Mouse (Mus musculus): ENCODE measurements around the gene Dlg4. TPM values are rescaled to one million over a fixed set of nuclear protein-coding genes. Genes with fewer than 3 reads are reported as not detected.

The Dlg4 gene
- polyA plus RNA-seq, 1 experiment from 2014 or later, result 11.2 TPM

DNA sequence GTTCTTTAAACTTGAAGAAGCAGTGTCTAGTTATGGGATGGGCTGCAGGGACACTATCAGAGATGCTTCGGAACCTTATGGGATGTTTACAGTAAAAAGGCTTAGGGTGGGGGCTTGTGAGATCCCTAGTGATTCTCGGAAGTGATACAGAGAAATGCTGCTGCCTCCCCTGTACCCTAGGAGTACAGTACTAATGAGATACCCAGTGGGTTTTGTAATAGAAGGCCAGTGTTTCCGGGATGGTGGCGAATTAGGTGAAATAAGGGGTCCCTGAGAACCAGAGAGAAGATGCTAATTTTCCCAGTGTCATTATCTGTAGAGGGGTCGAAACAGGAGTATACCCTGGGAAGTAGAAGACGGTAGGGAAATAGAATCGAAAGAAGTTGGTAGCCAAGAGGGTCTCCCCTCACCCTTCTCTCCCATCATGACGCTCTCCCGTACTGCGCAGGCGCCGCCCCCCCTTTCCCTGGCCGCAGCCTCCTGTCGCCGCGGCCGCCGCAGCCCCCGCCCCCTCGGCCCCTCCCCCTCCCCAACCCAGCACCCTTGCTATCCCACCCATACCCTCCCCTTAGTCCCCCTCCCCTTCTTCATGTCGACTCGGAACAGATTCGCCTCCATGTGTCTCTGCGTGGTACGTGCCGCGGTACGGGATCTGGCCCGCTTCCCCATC is 6.9 kb downstream of the Dlg4 start:
- Histone ChIP-seq H3K4me1 (ENCODE audit: control insufficient read depth, insufficient read depth, low read length) (peaks cover 15% of the 10 kb centered on the region), H3K9me3 (replicated peaks; ENCODE audit: control insufficient read depth, low read length) (no peaks in the 10 kb centered on the region)
- WGBS, result 3% methylated on average over 26 of the region's 29 CpGs

GRCm38 (mm10) chr11:70024151-70024514 is 7.4 kb downstream of the Dlg4 start:
- no peaks in the 10 kb centered on the region for H3K36me3 ChIP-seq (replicated peaks; ENCODE audit: control insufficient read depth, insufficient read depth, low read depth, low read length)
- ATAC-seq (replicated peaks; ENCODE audit: insufficient number of reproducible peaks, low FRiP score, low TSS enrichment, low read depth) (no peak), DNase-seq (ENCODE audit: low spot score) (no peak)
- peak overlapping the region; percentile 62 for H3K4me2 ChIP-seq (ENCODE audit: low read depth, low read length)
- 17% methylated on average over 6 of the region's 6 CpGs for WGBS
- H3K27me3 ChIP-seq (ENCODE audit: control insufficient read depth, insufficient read depth, low read length), result no peaks in the 10 kb centered on the region
- peak overlapping the region; percentile 31 for H3K4me3 ChIP-seq (ENCODE audit: low read depth, low read length)
- H3K9me3 ChIP-seq (replicated peaks; ENCODE audit: control insufficient read depth, low read length), result no peaks in the 10 kb centered on the region
- H3K27ac ChIP-seq (replicated peaks; ENCODE audit: low read depth, low read length), result no peak overlapping the region
- H3K4me1 ChIP-seq (ENCODE audit: control insufficient read depth, insufficient read depth, low read length), result peaks cover 15% of the 10 kb centered on the region
- H3K9ac ChIP-seq (replicated peaks; ENCODE audit: low read length), result peak overlapping the region; percentile 29; the same call in 1 of the 2 replicates

More for the DNA sequence above, 6.9 kb downstream of the Dlg4 start:
- no peaks in the 10 kb centered on the region for H3K27me3 ChIP-seq (ENCODE audit: control insufficient read depth, insufficient read depth, low read length)
- peak overlapping the region; percentile 29; the same call in 1 of the 2 replicates for H3K9ac ChIP-seq (replicated peaks; ENCODE audit: low read length)
- H3K27ac ChIP-seq (replicated peaks; ENCODE audit: low read depth, low read length), result no peak overlapping the region
- peak overlapping the region; percentile 31 for H3K4me3 ChIP-seq (ENCODE audit: low read depth, low read length)
- no peaks in the 10 kb centered on the region for H3K36me3 ChIP-seq (replicated peaks; ENCODE audit: control insufficient read depth, insufficient read depth, low read depth, low read length)
- no peak for ATAC-seq (replicated peaks; ENCODE audit: insufficient number of reproducible peaks, low FRiP score, low TSS enrichment, low read depth)
- peak; percentile 68 for DNase-seq (ENCODE audit: low spot score)
- H3K4me2 ChIP-seq (ENCODE audit: low read depth, low read length), result peak overlapping the region; percentile 62

GRCm38 (mm10) chr11:70026689-70027088 is 9.9 kb downstream of the Dlg4 start:
- H3K27ac ChIP-seq (replicated peaks; ENCODE audit: low read depth, low read length), result 0 out of 2 replicates have a peak overlapping the region, but pooled peaks have one; percentile 16
- WGBS, result 4% methylated on average over 18 of the region's 19 CpGs
- peaks cover 8% of the 10 kb centered on the region for H3K36me3 ChIP-seq (replicated peaks; ENCODE audit: control insufficient read depth, insufficient read depth, low read depth, low read length)
- H3K4me3 ChIP-seq (ENCODE audit: low read depth, low read length), result peak overlapping the region; percentile 7; the same call in 1 of the 2 replicates
- ATAC-seq (replicated peaks; ENCODE audit: insufficient number of reproducible peaks, low FRiP score, low TSS enrichment, low read depth) (peak; percentile 41), DNase-seq (ENCODE audit: low spot score) (peak; percentile 76)
- no peaks in the 10 kb centered on the region for H3K27me3 ChIP-seq (ENCODE audit: control insufficient read depth, insufficient read depth, low read length)
- no peak overlapping the region for H3K9ac ChIP-seq (replicated peaks; ENCODE audit: low read length)
- no peaks in the 10 kb centered on the region for H3K9me3 ChIP-seq (replicated peaks; ENCODE audit: control insufficient read depth, low read length)
- H3K4me1 ChIP-seq (ENCODE audit: control insufficient read depth, insufficient read depth, low read length), result peaks cover 13% of the 10 kb centered on the region
- H3K4me2 ChIP-seq (ENCODE audit: low read depth, low read length), result peak overlapping the region; percentile 40

GRCm38 (mm10) chr11:70027397-70027796 is 10.7 kb downstream of the Dlg4 start:
- Histone ChIP-seq H3K9ac (replicated peaks; ENCODE audit: low read length) (peak overlapping the region; percentile 18; the same call in 1 of the 2 replicates), H3K4me3 (ENCODE audit: low read depth, low read length) (no peak overlapping the region), H3K27ac (replicated peaks; ENCODE audit: low read depth, low read length) (no peak overlapping the region), H3K27me3 (ENCODE audit: control insufficient read depth, insufficient read depth, low read length) (no peaks in the 10 kb centered on the region), H3K9me3 (replicated peaks; ENCODE audit: control insufficient read depth, low read length) (no peaks in the 10 kb centered on the region), H3K36me3 (replicated peaks; ENCODE audit: control insufficient read depth, insufficient read depth, low read depth, low read length) (peaks cover 9% of the 10 kb centered on the region), H3K4me2 (ENCODE audit: low read depth, low read length) (peak overlapping the region; percentile 40; the same call in 1 of the 2 replicates), H3K4me1 (ENCODE audit: control insufficient read depth, insufficient read depth, low read length) (peaks cover 13% of the 10 kb centered on the region)
- ATAC-seq (replicated peaks; ENCODE audit: insufficient number of reproducible peaks, low FRiP score, low TSS enrichment, low read depth), result no peak
- no peak for DNase-seq (ENCODE audit: low spot score)
- WGBS, result 40% methylated on average over 9 of the region's 9 CpGs

- no peaks in the 10 kb centered on the region for H3K9me3 ChIP-seq (replicated peaks; ENCODE audit: control insufficient read depth, low read length)
- peak overlapping the region; percentile 80 for H3K27ac ChIP-seq (replicated peaks; ENCODE audit: low read depth, low read length)
- DNase-seq (ENCODE audit: low spot score), result no peak
- 0 out of 2 replicates have a peak, but pooled peaks have one; percentile 8 for ATAC-seq (replicated peaks; ENCODE audit: insufficient number of reproducible peaks, low FRiP score, low TSS enrichment, low read depth)
- peaks cover 13% of the 10 kb centered on the region for H3K4me1 ChIP-seq (ENCODE audit: control insufficient read depth, insufficient read depth, low read length)
- H3K9ac ChIP-seq (replicated peaks; ENCODE audit: low read length), result peak overlapping the region; percentile 29
- WGBS, result 25% methylated on average over 12 of the region's 12 CpGs
- H3K4me3 ChIP-seq (ENCODE audit: low read depth, low read length), result peak overlapping the region; percentile 17
- peak overlapping the region; percentile 37 for H3K4me2 ChIP-seq (ENCODE audit: low read depth, low read length)
- peaks cover 9% of the 10 kb centered on the region for H3K36me3 ChIP-seq (replicated peaks; ENCODE audit: control insufficient read depth, insufficient read depth, low read depth, low read length)
- H3K27me3 ChIP-seq (ENCODE audit: control insufficient read depth, insufficient read depth, low read length), result no peaks in the 10 kb centered on the region
These were observed 11.8 kb downstream of the Dlg4 start for GRCm38 (mm10) chr11:70028401-70029129.

DNA sequence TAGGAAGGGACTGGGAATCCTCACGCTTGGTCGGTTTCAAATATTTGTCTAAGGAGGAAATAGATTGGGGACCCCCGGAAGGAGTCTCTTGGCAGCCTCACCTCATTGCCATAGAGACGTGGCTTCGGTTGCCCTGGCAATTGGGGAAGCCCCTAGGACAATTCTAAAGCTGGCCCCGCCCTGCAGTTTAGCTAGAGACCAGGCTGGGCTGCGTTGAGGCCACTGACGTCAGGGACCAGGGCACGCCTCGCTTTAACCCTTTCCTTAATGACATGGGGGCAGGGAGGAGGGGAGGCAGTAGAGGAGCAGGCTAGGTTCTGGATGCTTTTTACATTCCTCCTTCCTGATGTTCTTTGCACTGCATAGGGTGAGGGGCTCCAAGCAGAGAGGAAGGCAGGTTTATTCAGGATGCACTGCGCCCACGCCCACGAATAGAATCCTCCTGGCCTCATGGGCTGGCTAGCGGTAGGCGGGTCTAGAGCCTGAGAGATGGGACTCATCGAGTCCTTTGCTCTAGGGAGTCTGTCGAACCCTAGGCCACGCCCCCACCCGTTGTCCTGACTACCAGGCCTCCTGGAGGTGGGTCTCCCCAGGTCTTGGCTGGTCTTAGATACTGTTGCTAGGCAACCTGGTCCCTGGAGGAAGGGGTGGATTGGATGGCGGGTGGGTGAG is 12.5 kb downstream of the Dlg4 start:
- DNase-seq (ENCODE audit: low spot score) (peak; percentile 97), ATAC-seq (replicated peaks; ENCODE audit: insufficient number of reproducible peaks, low FRiP score, low TSS enrichment, low read depth) (peak; percentile 92)
- peak overlapping the region; percentile 37 for H3K9ac ChIP-seq (replicated peaks; ENCODE audit: low read length)
- 1% methylated on average over 20 of the region's 20 CpGs for WGBS
- H3K36me3 ChIP-seq (replicated peaks; ENCODE audit: control insufficient read depth, insufficient read depth, low read depth, low read length), result peaks cover 9% of the 10 kb centered on the region
- peak overlapping the region; percentile 80; the same call in 1 of the 2 replicates for H3K27ac ChIP-seq (replicated peaks; ENCODE audit: low read depth, low read length)
- peak overlapping the region; percentile 17 for H3K4me3 ChIP-seq (ENCODE audit: low read depth, low read length)
- peaks cover 13% of the 10 kb centered on the region for H3K4me1 ChIP-seq (ENCODE audit: control insufficient read depth, insufficient read depth, low read length)
- no peaks in the 10 kb centered on the region for H3K9me3 ChIP-seq (replicated peaks; ENCODE audit: control insufficient read depth, low read length)
- H3K4me2 ChIP-seq (ENCODE audit: low read depth, low read length), result peak overlapping the region; percentile 37
- no peaks in the 10 kb centered on the region for H3K27me3 ChIP-seq (ENCODE audit: control insufficient read depth, insufficient read depth, low read length)

DNA sequence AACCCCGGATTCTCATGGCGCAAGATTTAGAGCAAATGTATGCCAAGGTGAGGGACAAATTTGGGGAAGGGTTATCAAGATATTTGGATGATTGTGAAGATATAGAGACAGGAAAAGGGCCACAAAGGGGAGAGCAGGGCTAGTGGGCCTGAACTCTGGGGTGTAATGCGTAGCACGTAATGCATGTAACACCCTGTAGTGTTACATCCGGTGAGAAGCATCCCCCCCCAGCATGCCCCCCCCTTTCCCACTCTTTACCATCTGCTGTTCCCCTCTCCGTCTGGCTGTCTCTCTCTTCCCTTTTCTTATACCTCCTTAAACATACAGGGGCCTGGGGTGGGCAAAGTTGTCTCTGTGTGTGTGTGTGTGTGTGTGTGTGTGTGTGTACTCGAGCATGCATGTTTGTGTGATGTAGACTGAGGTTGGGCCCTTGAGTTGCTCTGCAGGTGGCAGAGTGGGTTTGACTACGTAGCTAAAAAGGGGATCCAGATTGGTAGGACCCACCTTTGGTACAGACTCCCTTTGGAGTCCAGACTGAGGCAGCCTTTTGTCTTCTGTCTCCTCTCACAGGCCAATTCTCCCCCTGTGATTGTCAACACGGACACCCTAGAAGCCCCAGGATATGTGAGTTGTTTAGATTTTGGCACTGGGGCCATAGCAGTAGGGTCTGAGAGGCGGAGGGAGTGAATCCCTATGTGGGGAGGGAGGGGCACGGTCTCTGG is 13.2 kb downstream of the Dlg4 start:
- ATAC-seq (replicated peaks; ENCODE audit: insufficient number of reproducible peaks, low FRiP score, low TSS enrichment, low read depth) (no peak), DNase-seq (ENCODE audit: low spot score) (no peak)
- peak overlapping the region; percentile 17 for H3K4me3 ChIP-seq (ENCODE audit: low read depth, low read length)
- 46% methylated on average over 11 of the region's 11 CpGs for WGBS
- peak overlapping the region; percentile 80; the same call in 1 of the 2 replicates for H3K27ac ChIP-seq (replicated peaks; ENCODE audit: low read depth, low read length)
- H3K27me3 ChIP-seq (ENCODE audit: control insufficient read depth, insufficient read depth, low read length), result no peaks in the 10 kb centered on the region
- no peaks in the 10 kb centered on the region for H3K9me3 ChIP-seq (replicated peaks; ENCODE audit: control insufficient read depth, low read length)
- peaks cover 13% of the 10 kb centered on the region for H3K4me1 ChIP-seq (ENCODE audit: control insufficient read depth, insufficient read depth, low read length)
- H3K36me3 ChIP-seq (replicated peaks; ENCODE audit: control insufficient read depth, insufficient read depth, low read depth, low read length), result peaks cover 9% of the 10 kb centered on the region
- H3K4me2 ChIP-seq (ENCODE audit: low read depth, low read length), result peak overlapping the region; percentile 37
- H3K9ac ChIP-seq (replicated peaks; ENCODE audit: low read length), result peak overlapping the region; percentile 37

All from embryonic facial prominence, embryonic 11.5 days (tissue).